Mouse (Mus musculus) lung, adult 2 months (tissue): ENCODE results near the gene Hap1. TPM values are rescaled to one million over a fixed set of nuclear protein-coding genes. Genes with fewer than 3 reads are reported as not detected.
"Not testable (repeated sequence)": the region's sequence is repeated elsewhere in the genome, so short reads cannot be mapped to it uniquely, and the experiment has no call there.

ENCODE experiments used
- DNase-seq: peaks from one replicate; pipeline ENCODE4 v3.0.0; 2022
- H3K4me1 ChIP-seq: fragments of 200-500 bp; 2 replicates; pipeline ENCODE4 v1.6.1; 2011; ENCODE audit warnings: low read length; ENCODE audit not compliant: control insufficient read depth, insufficient read depth
- H3K4me3 ChIP-seq: fragments of 200-500 bp; replicated peaks from 2 replicates; pipeline ENCODE3; 2011; ENCODE audit warnings: low read depth, mild to moderate bottlenecking, control low read depth, low read length; ENCODE audit errors: extremely low read depth
- CTCF ChIP-seq: fragments of 200-500 bp; IDR thresholded peaks from 2 replicates; pipeline ENCODE4 v1.5.1; 2011; ENCODE audit warnings: mild to moderate bottlenecking, low read length, control low read depth; ENCODE audit not compliant: insufficient read depth
- POLR2A ChIP-seq: fragments of 200-500 bp; IDR thresholded peaks from 2 replicates; pipeline ENCODE4 v1.6.1; 2011; ENCODE audit warnings: low read depth, mild to moderate bottlenecking, control low read depth, low read length, borderline replicate concordance; ENCODE audit errors: extremely low read depth
- WGBS: fragments of 180-500 bp; shearing (Covaris S2); methylation state at CpG from one replicate; pipeline ENCODE4 v1.1.7; 2018; 5-methylcytosine and 5-hydroxymethylcytosine counted together
- polyA plus RNA-seq: library from polyadenylated mRNA; depleted of rRNA; stranded (reverse); fragments of >200 nt; gene quantifications from 2 replicates; pipeline ENCODE4 v1.2.3, GENCODE M21; 2012

Gene Hap1
- polyA plus RNA-seq, 1 experiment, result 14.3 TPM

DNA sequence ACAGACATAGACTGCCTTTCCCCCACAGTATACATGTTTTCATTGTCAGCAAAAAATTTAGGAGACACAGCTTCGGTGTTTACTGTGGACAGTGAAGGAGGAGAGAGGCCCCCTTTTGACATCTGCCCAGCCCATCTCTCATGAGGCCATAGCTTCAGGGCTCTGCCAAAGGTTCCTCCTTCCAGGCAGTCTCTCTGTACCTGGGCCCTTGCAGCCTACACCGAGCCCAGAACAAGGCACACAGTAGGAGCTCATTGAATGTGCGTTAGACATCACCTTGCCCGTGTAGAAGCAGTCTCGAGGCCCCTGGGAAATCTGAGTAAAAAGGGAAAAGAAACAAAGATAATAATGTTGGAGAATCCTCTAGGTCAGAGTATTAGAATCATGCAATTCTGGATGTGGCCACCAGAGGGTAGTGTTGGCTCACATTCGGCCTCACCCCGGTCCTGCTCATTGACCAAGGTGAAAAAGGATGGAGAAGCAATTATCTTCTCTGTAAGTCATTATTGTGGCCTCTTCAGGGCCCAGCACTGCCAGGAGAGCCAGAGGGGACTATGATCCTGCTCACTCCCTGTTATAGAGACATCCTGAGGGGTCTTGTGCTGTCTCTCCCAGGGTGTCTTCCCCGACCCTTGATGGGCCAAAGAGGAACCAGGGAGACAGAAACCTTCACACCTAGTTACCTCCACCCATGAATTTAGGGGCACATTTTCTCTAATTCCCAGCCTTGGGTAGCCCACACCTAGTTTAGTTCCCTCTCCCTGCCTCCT, 6.5 kb upstream of the Hap1 start:
- TF ChIP-seq CTCF (peak; percentile 94), POLR2A (no peak)
- 9% methylated on average over 8 of the region's 8 CpGs for WGBS
- peak; percentile 81 for DNase-seq
- peaks cover 4% of the 10 kb centered on the region; the same call in 1 of the 2 replicates for H3K4me1 ChIP-seq
- no peak overlapping the region for H3K4me3 ChIP-seq

DNA sequence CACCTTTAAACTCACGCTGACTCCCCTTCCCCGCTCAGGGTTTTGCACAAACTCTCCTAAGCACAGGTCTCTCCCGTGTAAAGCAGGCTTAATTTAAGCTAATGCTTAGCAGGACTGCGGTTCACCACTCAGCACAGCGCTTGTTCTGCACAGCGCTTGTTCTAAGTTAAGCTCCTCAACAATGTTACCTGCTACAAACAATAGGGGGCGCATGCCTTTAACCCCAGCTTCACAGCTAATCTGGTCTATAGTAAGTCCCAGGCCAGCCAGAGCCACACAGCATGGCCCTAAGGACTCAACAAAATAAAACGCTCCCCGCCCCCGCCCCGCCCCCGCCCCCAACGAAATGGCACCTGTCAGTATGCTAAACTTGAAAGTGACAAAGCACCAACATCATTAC, 5.1 kb upstream of the Hap1 start:
- not testable (repeated sequence) for DNase-seq, H3K4me3 ChIP-seq, H3K4me1 ChIP-seq
- 33% methylated on average over 1 of the region's 13 CpGs for WGBS

DNA sequence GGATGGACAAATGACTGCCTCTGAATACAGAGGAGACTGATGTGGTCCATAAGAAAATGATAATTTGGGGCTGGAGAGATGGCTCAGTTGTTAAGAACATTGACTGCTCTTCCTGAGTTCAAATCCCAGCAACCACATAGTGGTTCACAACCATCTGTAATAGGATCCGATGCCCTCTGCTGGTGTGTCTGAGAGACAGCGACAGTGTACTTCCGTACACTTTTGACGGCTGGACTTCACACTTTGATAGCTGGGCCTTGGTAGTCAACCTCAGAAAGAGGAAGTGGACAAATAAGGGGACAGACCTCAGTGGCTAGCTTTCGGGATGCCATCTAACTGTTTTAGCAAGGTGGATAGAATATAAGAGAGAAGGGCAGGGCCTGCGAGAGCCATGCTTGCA, 4.2 kb upstream of the Hap1 start:
- Histone ChIP-seq H3K4me3 (no peak overlapping the region), H3K4me1 (no peaks in the 10 kb centered on the region)
- WGBS, result 66% methylated on average over 6 of the region's 6 CpGs
- DNase-seq, result no peak
- no peak for TF ChIP-seq POLR2A

DNA sequence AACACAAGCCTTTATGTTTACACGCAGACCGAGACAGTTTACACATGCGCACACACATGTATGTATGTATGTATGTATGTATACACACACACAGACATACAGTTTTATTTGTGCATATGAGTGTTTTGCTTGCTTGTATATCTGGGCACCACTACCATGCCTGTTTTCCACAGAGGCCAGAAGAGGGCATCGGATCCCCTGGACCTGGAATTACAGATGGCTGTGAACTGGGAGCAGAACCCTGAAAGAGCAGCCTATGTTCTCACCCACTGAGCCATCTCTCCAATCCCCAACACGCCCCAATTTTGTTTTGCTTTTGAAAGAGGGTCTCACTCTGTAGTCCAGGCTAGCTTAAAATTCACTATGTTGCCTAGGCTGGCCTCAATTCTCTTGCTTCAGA, 1.5 kb upstream of the Hap1 start:
- TF ChIP-seq CTCF, result no peak
- no peak for TF ChIP-seq POLR2A
- DNase-seq, result no peak
- Histone ChIP-seq H3K4me1 (no peaks in the 10 kb centered on the region), H3K4me3 (no peak overlapping the region)
- WGBS, result 52% methylated on average over 5 of the region's 5 CpGs

DNA sequence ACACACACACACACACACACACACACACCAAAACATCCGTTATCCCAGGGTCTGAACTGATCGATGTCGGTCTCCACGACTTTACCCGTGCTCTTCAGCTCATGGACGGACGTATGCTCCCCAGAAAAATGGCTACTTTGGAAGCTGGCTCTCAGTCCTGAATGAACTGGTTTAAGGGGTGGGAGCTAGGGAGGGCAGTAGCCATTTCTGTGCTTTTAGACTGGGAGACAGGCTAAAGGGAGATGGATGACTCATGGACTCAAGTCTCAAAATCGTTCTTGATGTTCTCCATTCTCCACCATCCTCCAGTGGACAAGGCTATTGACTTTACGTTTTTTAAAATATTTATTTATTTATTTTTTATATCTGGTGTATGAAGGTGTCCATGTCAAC, 887 bp upstream of the Hap1 start:
- WGBS, result 14% methylated on average over 9 of the region's 9 CpGs
- no peak overlapping the region for H3K4me3 ChIP-seq

DNA sequence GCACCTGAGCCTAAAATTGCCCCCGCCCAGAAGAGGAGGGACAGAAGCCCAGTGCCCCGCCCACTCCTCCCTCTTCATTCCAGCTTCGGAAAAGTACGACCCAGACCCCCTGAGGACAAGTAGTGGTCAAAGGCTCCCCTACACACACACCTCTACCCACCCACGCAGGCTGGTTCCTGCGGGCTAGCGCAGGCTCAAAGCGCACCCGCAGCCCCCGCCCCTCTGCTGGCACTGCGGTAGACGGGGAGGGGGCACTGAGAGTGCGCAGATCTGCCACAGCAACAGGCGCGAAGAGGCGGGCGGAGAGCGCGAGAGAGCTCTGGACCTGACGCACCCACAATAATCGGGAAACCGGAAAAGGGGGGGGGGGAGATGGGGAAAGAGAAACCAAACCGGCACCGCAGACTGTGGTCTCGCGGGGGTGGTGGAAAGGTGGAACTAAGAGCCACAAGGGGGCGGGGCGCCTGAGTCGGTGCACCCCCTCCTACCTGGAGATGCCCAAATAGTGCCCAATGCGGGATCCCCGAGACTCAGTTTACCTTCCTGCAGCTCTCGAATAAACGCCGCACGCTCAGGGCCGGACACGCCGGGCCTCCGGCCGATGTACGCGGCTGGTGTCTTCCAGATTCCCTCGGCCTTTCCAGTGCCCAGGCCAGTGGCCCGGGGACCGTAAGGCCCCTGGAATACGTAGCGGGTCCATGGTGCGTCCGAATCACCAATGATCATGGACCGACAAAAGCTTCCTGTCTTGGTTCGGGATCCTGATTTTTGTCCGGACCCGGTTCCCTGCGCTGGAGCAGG, 577 bp downstream of the Hap1 start:
- peak overlapping the region; percentile 82 for H3K4me3 ChIP-seq
- no peaks in the 10 kb centered on the region for H3K4me1 ChIP-seq
- TF ChIP-seq CTCF, result no peak
- whole genome bisulfite sequencing, result under 1% methylated on average over 54 of the region's 54 CpGs
- DNase-seq, result peak; percentile 54

More for the DNA sequence above, 887 bp upstream of the Hap1 start:
- TF ChIP-seq CTCF (no peak), POLR2A (no peak)
- no peaks in the 10 kb centered on the region for H3K4me1 ChIP-seq
- DNase-seq, result no peak

DNA sequence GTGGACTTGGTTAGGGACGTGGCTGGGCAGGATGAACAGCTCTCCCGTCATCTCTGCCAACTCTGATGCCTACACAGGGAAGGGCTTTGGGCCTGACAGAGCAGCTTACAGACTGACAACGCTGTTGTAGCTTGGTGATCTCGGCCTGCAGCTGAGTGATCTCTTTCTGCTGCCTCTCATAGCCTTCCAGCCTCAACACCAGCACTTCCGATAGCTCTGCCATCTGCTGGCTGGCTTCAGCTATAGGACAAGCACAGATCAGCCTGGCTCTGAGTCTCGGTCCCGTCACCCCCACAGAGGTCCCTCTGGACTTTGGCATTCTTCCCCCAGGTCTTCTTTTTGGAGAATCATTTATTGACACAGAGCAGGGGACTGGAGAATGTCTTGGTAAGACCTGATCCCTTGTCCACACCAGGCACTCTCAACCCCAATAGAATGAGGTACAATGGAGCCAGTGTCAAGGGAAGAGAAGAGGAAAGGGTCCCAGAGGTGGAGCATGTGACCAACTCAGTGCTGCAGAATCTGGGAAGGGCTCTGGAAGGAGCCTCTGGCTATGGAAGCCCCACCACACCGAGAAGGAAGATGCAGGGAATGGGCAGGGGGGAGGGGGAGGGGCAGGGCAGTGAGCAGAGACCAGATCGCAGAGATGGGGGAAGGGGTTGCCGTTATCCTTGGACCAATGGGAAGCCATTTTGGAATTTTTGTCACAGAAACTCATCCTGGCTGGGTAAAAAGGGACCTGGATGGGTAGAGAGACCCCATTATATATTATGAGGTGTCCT, 3.7 kb downstream of the Hap1 start:
- TF ChIP-seq CTCF (peak; percentile 48), POLR2A (no peak)
- 37% methylated on average over 10 of the region's 10 CpGs for WGBS
- no peak for DNase-seq
- no peak overlapping the region for H3K4me3 ChIP-seq
- no peaks in the 10 kb centered on the region for H3K4me1 ChIP-seq

DNA sequence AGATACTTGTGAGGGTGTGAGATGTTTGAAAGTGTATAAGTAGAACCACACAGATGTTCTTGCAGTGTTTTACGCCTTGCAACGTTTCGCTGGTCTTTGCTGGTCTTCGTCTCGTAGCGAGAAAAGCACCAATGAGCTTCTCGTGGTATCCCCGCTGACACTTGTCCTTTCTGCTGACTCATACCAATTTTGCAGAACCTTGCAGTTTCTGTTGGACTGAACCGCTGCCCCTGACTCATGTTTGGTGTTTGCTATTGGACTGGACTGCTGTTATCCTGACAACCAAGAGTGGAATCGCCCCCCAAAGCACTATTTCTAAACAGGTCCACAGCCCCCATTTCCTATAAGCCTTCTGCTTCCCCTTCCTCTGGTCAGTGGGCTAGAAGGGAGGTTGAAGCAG, 11.7 kb downstream of the Hap1 start:
- 85% methylated on average over 10 of the region's 10 CpGs for WGBS
- Histone ChIP-seq H3K4me1 (no peaks in the 10 kb centered on the region), H3K4me3 (no peak overlapping the region)
- DNase-seq, result no peak
- TF ChIP-seq POLR2A (no peak), CTCF (no peak)

DNA sequence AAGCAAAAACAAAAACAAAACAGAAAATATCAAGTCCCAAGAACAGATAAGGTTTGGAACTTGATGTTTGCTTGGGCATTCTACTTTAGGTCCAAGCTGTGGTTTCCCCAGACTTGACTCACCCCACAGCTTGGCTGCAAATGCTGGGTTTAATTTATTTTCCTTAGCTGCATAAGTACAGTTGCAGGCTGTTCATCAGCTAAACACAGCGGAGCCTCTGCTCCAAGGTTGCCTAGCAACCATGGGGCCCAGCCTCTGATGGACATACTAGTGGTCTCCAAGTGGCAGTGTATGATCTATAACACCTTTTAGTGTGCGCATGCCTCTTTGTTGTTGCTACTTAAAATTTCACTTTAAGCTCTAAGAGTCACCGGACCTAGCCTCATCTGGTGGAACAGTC, 20.2 kb downstream of the Hap1 start:
- Histone ChIP-seq H3K4me1 (no peaks in the 10 kb centered on the region), H3K4me3 (no peak overlapping the region)
- no peak for DNase-seq
- TF ChIP-seq CTCF (no peak), POLR2A (no peak)
- 48% methylated on average over 3 of the region's 3 CpGs for WGBS

DNA sequence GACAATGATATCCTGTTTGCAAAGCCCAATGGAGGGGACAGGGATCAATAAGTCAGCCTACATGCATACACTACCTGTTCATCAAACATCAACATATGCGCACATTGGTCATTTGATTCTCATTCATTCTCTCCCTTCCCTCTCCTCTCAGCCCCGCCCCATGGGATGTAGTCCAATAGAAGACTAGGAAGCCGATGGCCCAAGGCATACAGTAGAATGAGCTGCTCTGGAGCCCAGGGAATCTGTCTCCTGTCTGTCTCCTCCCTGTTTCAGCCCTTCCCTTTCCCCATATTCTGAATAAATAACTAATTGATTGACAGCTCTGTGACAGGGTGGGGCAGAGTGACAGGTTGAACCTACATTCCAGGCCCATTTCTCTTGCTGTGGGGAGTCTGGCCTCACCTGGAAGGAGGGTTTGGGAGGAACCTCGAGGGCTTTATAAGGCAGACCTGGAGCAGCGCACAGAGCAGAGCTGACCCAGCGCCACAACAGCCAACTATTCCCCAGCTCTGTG, 21.9 kb downstream of the Hap1 start, which contains the start of gene Gast:
Gene Gast, plus strand, starts transcription at position 464 of the 514 bp plus-strand sequence.
- TF ChIP-seq POLR2A (no peak), CTCF (no peak)
- no peak within 1 kb of the TSS for H3K4me3 ChIP-seq
- 76% methylated on average over 6 of the region's 6 CpGs for WGBS
- no peaks in the 10 kb centered on the region for H3K4me1 ChIP-seq
- no peak for DNase-seq
